Mouse (Mus musculus) embryo, embryonic 10.5 days (tissue): ENCODE results near the gene Gsdmc4.
"Not testable (repeated sequence)": the region's sequence is repeated elsewhere in the genome, so short reads cannot be mapped to it uniquely, and the experiment has no call there.

Experiments
- DNase-seq: peaks from one replicate; pipeline ENCODE4 v3.0.0-alpha.2; 2015; ENCODE audit warnings: low spot score

Gene Gsdmc4

DNA sequence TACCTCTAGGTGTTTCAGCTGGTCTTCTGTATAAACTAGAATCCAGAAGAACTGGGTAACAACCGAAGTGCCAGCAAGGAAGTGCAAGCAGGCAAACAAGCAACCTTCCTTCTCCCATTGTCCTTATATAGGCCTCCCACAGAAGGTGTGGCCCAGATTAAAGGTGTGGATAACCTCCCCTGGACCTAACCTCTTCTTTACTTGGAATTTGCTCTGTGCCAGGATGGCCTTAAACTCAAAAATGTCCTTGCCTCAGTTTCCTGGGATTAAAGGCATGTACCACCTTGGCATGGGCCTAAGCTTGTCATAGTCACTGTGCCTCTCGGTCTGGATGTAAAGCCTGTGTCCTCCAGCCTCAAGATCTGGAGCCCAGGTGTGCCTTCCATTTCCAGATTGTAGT is at the start of gene Gsdmc4:
TSS of gene Gsdmc4 (minus strand) at position 101 of the 400 bp plus-strand sequence.
- not testable (repeated sequence) for DNase-seq

DNA sequence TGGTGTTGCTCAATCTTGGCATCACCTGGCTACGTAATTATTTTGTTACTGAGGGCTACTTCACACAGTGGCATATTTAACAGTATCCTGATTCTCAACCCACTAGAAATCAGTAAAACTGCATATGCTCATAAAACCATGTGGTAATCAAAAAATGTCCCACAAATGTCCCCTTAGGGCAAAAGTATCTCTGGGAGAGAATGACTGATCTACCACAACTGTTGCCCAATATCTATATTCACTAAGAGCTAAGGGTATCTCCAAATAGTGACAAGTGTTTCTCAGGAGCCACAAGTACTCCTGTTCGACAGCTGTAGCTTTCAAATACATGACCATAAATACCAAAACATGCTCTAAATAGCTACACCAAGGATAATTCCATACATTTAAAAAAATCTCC is 48.4 kb upstream of the Gsdmc4 start:
- no peak for DNase-seq

DNA sequence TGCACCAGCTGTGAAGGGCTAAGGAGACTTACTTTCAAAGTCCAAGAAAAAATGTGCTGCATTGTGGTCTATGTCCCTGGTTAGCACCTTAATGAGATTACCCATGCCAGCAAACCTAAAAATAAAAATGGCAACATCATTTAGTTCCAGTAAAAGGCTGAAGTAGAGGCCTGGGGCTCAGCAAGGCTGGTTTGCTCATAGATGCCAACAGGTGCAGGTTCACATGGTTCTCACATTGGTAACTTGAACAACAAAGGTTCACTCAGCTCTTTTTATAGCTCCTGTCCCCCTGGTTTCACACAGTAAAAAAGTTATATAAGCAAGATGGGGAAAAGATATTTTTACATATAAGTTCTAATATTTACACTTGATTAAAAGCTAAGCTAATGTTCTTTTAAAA is 45.5 kb upstream of the Gsdmc4 start:
- DNase-seq, result no peak

DNA sequence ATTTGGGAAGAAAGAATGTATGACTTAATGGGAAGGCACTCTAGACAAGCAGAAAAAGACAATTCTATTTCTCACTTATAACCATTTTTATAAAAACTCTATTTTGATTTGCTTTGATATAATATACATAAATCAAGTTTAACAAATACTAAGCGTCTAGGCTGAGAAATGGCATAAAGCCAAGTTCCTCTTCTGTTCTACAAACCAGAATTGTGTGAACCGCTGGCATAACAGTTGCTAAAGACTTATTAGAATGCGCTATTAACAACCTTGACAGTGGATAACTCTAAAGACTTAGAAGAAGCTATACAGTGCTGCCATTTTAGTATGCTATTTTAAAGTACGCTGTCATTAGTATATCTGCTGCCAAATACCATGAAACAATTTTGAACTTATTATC is 41.2 kb upstream of the Gsdmc4 start:
- DNase-seq, result no peak

DNA sequence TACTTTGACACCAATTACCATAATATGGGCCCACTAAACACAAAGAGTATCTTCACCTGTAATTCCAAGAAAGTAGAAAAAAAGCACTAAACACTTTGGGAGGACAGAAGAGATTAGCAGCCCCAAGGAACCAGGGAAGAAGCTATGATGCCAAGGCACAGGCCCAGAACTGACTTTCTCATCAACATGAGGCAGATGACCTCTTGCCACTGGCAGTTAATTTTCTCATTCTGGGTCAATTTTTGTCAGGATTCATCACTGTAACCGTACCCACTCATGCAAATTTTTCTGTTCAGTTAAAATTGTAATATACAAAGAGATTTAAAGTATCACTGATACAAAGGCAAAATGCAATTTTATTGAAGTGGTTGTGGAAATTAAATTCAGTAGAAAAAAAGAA is 29.1 kb upstream of the Gsdmc4 start:
- no peak for DNase-seq

DNA sequence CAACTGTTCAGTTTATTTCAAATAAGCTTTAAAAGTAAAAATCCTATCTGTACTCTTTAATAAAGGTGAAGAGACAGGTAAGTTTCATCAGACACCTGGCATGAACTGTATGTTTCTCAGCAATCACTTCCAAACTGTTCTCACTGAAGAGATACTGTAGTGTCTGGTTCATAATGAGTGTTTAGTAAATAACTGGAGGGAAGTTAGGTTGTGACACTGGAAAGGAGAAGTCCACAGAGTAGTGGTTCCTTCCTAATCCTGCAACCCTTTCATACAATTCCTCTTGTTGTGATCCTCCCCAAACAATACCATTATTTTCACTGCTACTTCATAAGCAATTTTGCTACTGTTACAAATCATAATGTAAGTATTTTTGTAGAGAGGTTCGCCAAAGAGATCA is 20.6 kb upstream of the Gsdmc4 start:
- no peak for DNase-seq

DNA sequence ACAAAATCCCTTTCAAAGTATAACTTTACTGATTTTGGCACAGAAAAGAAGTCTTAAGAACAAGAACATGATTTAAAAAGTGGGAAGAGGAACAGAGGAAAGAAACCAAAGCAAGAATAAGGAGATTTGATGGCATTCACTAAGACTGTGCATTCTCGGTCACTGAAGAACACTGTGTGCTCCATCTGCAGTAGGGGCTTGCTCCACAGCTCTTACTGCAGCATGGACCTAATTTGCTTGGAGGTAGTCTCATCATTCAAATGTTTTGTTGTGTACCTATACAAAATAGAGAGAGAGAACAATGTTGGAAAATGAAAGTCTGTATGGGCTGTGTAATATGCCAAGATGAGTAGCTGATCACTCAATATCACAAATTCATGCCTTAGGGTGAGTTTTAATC is 19.3 kb upstream of the Gsdmc4 start:
- no peak for DNase-seq

DNA sequence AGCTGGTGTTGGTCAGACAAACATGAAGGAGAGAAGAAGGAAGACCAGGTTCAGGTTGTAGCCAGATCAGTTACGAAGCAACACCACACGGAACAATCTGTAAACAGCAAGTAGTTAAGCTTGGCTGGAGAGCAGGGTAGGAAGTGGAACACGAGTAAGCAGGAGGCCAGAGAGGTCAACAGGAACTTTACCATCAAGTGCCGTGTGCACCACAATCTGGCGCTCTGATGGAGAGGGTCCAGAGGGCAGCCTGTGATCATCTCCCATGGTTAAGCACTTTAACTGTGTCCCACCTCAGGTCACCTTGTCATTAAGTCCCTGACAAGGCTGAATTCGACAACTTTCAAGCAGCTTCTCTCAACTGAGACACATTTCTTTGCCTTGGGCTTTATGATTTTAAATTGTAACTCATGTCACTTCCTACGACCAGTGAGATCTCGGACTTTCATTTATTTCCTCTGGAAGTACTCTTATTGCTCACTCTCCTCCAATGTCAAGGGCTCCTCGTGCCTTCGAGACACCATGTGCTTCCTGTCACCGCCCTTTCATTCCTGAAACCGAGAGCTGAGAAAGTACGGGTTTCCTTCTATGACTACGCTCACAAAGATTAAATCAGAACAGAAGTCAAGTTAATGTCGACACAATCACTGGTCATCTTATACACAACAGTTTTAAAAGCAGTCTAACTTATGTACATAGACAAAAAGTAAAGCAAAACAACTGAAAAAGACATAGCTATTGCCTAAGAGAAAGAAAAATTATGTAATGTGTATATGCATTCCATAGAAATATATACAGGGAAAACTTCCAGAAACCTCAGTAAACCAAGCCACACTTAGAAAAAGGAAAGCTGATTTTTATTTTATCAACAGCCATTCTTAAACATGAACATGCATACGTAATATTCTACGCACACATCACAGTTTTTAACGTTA is 18.3 kb upstream of the Gsdmc4 start:
- DNase-seq, result no peak

DNA sequence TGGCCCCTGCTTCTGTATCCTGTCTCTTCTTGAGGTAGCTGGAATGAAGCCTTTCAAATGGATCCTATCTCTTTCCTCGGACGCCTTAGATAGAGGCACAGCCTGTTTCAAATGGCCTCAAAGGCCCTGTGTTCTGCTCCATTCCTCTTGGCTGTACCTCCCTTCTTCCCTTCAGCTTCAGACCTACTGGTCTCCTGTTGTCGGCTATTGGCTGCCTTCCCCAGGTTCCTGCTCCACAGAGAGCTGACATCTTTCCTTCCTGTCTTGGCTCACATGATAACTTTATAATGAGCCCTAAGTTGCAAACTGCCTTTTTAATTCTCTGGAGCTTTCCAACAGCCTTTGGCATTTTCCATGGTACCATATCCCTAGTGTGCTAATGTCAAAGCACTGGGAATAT is 14.1 kb upstream of the Gsdmc4 start:
- DNase-seq, result no peak

DNA sequence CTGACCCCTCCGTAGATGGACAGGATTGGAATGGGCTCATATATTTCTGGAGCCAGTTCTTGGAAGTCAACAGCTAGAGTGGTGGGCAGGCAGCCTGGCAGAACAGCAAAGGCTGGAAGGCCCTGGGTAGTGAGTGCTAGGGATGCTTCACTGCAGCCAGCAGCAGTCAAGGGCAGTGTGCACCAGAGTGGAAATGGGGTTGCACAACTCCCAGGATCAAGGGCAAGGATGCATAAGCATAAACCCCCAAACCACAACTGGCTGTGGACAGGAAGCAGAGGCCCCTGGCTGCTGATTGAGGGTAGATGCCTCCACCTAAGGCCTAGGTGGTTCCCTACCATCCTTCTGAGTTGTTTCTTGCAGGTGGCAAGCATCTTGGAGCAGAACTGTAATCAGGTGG is 12.4 kb upstream of the Gsdmc4 start:
- no peak for DNase-seq

DNA sequence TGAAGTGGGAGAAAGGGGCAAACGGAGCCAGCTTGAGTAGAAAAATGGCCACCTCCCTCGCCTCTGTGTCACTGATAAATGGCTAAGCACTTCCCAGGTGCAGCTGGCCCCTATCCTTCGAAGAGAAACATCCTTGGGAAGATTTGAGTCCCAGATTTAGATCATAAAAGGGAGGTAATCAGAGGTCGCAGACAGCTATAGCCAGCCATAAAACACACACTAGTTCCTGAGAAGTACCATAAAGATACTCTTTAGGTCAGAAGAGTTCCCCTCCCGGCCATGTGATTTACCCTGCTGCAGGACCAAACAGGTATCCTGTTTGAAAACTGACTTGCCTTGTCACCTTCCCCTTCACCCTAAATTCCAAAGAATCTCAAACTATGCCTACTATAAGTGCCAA is 9.5 kb upstream of the Gsdmc4 start:
- DNase-seq, result not testable (repeated sequence)

DNA sequence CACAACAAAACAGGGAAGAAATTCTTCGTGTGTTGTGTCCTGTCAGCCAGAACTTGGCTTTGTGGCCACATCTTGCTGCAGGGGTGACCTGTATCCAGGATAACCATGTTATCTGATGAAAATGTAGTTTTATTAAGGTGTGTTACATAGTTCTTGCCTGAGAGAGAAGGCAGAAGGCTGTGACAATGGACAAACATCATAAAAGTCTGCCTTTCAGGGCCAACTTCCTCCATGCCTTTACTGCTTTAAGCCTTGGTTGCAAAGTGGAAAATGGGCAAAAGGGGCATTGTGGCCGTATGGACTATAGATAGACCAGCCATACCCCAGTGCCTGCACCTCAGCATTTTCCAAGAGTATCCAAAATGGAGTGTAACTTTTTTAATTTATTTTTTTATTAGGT is 7.6 kb upstream of the Gsdmc4 start:
- DNase-seq, result not testable (repeated sequence)

DNA sequence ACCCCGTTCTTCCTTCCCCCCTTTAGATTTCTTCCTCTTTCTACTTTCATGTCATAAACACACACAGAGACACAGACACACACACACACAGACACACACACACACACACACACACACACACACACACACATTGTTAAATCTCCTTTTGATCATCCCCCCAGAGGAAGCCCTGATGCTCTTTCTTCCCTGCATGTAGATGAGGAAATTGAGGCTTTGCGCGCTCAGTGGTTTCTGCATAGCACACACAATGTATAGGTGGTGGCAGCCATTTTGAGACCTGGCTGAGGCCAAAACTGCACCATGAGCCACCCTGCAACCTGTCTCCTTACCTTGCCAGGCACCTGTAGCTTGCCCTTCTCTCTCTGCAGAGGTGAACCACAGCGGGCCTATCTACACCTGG is 4.5 kb upstream of the Gsdmc4 start:
- DNase-seq, result not testable (repeated sequence)

DNA sequence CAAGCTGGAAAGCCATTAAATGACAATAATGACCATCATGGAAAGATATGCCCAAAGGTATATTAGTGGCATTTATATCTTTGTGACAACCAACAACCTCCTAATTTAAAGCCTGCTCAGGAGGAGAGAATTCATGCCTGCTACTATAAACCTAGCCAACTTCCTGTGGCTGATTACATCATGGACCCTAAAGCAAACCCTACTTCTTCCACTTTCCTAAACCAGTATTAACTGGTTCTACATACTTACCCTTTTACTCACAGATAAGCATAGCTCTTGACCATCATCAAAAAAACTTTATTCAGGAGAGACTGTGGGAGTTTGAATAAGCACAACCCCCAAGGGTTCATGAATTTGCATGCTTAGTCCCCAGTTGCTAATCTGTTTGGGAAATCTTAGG is 2.2 kb downstream of the Gsdmc4 start:
- not testable (repeated sequence) for DNase-seq

DNA sequence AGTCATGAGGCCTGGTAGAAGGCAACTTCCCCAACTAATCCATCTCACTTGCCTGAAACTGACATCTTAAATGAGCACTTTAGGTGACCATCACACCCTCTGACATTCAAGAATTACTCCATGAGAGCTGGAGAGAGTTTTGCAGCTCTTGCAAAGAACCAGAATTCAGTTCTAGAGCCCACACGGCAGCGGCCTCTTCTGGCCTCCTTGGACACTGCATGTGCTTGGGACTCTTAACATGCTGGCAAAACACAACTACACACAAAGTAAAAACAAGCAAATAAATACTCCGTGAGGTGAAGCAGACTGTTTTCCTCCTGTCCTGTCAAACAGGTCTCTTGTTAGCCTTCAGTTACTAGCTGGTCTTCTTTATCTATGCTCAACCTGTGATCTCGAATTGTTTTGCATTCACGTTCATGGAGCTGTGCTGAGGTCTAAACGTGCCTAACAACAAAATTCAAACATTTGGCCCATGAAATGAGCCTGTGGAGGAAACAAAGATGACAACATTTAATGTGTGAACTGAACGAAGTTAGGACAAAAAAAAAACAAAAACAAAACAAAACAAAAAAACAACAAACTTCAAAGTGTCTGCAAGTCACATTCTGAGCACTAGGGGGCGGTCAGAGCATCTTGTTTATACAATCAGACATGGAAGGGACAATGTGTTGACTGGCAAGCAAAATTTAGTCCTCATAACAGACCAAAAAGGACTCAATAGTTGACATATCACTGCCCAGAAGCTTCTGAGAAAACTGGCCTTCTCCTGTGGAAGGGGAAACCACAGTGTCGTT is 16.3 kb downstream of the Gsdmc4 start:
- peak; percentile 71 for DNase-seq

DNA sequence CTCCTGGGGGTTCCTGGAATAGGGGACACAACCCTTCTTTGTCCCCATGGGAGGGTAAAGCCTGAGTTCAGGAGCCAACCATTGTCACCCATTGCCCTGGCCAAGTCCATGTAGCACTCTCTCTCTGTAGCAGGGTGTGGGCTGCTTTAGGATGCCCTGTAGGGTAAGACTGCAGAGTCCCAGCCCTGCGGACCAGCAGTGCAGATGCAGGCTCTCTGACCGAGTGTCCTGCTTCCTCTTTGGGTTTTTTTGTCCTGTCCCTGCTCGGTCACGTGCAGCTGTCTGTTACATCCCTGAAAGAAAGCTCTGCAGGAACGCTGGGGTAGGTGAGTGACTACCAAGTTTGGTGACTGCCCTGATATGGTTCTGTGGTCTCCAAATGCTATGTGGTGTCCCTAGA is 23.7 kb downstream of the Gsdmc4 start:
- not testable (repeated sequence) for DNase-seq

DNA sequence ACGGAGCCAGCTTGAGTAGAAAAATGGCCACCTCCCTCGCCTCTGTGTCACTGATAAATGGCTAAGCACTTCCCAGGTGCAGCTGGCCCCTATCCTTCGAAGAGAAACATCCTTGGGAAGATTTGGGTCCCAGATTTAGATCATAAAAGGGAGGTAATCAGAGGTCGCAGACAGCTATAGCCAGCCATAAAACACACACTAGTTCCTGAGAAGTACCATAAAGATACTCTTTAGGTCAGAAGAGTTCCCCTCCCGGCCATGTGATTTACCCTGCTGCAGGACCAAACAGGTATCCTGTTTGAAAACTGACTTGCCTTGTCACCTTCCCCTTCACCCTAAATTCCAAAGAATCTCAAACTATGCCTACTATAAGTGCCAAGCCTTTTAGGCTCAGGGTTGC is 24.1 kb downstream of the Gsdmc4 start:
- not testable (repeated sequence) for DNase-seq

DNA sequence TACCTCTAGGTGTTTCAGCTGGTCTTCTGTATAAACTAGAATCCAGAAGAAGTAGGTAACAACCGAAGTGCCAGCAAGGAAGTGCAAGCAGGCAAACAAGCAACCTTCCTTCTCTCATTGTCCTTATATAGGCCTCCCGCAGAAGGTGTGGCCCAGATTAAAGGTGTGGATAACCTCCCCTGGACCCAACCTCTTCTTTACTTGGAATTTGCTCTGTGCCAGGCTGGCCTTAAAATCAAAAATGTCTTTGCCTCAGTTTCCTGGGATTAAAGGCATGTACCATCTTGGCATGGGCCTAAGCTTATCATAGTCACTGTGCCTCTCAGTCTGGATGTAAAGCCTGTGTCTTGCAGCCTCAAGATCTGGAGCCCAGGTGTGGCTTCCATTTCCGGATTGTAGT is 33.6 kb downstream of the Gsdmc4 start, which contains the start of gene Gsdmc3:
TSS of gene Gsdmc3 (minus strand) at position 101 of the 400 bp plus-strand sequence.
- not testable (repeated sequence) for DNase-seq

DNA sequence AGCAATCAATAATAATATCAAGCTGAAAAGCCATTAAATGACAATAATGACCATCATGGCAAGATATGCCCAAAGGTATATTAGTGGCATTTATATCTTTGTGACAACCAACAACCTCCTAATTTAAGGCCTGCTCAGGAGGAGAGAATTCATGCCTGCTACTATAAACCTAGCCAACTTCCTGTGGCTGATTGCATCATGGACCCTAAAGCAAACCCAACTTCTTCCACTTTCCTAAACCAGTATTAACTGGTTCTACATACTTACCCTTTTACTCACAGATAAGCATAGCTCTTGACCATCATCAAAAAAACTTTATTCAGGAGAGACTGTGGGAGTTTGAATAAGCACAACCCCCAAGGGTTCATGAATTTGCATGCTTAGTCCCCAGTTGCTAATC is 35.9 kb downstream of the Gsdmc4 start:
- DNase-seq, result not testable (repeated sequence)

DNA sequence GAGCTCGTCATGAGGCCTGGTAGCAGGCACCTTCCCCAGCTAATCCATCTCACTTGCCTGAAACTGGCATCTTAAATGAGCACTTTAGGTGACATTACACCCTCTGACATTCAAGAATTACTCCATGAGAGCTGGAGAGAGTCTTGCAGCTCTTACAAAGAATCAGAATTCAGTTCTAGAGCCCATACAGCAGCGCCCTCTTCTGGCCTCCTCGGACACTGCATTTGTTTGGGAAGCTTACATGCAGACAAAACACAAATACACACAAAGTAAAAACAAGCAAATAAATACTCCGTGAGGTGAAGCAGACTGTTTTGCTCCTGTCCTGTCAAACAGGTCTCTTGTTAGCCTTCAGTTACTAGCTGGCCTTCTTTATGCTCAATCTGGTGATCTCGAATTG is 50.1 kb downstream of the Gsdmc4 start:
- peak; percentile 71 for DNase-seq
